Mouse (Mus musculus) common myeloid progenitor, adult 5-6 weeks (primary cell): ENCODE measurements around the gene Cdc42ep2. TPM values are rescaled to one million over a fixed set of nuclear protein-coding genes. Genes with fewer than 3 reads are reported as not detected.

Source experiments
- ATAC-seq: replicated peaks from 2 replicates; pipeline ENCODE4 v1.8.0; 2016; ENCODE audit warnings: low read depth, mild to moderate bottlenecking, moderate TSS enrichment, inconsistent platforms; ENCODE audit not compliant: poor library complexity, severe bottlenecking
- total RNA-seq: library from RNA; stranded (forward); fragments of 200-1000, 187-1606 nt; gene quantifications from 2 replicates; pipeline ENCODE4 v1.2.3, GENCODE M21; 2017

Cdc42ep2 gene
- total RNA-seq, 1 experiment from 2014 or later = not detected

- no peak for ATAC-seq
Observed at GRCm38 (mm10) chr19:5943404-5943803, 18.8 kb upstream of the Cdc42ep2 start.

GRCm38 (mm10) chr19:5942581-5942980, 18.0 kb upstream of the Cdc42ep2 start:
- no peak for ATAC-seq

- no peak for ATAC-seq
Observed at GRCm38 (mm10) chr19:5940656-5941055, 16.0 kb upstream of the Cdc42ep2 start.

GRCm38 (mm10) chr19:5940173-5940572, 15.6 kb upstream of the Cdc42ep2 start:
- no peak for ATAC-seq

GRCm38 (mm10) chr19:5939715-5940114, 15.1 kb upstream of the Cdc42ep2 start:
- ATAC-seq = no peak

- no peak for ATAC-seq
Observed at GRCm38 (mm10) chr19:5938516-5938915, 13.9 kb upstream of the Cdc42ep2 start.

- peak; percentile 82 for ATAC-seq
Observed at GRCm38 (mm10) chr19:5937836-5938406, 13.3 kb upstream of the Cdc42ep2 start.

- no peak; the same call in 1 of the 2 replicates for ATAC-seq
Observed at GRCm38 (mm10) chr19:5937095-5937835, 12.6 kb upstream of the Cdc42ep2 start.

GRCm38 (mm10) chr19:5935691-5936090, 11.1 kb upstream of the Cdc42ep2 start:
- no peak for ATAC-seq

- no peak for ATAC-seq
Observed at GRCm38 (mm10) chr19:5935266-5935665, 10.7 kb upstream of the Cdc42ep2 start.

GRCm38 (mm10) chr19:5929634-5930596, 5.3 kb upstream of the Cdc42ep2 start:
- ATAC-seq = peak; percentile 37; the same call in 1 of the 2 replicates

GRCm38 (mm10) chr19:5928546-5928945, 3.9 kb upstream of the Cdc42ep2 start:
- ATAC-seq = no peak

GRCm38 (mm10) chr19:5928104-5928503, 3.5 kb upstream of the Cdc42ep2 start:
- no peak for ATAC-seq

- ATAC-seq = no peak
Observed at GRCm38 (mm10) chr19:5927532-5927931, 2.9 kb upstream of the Cdc42ep2 start.

- ATAC-seq = no peak
Observed at GRCm38 (mm10) chr19:5927026-5927425, 2.4 kb upstream of the Cdc42ep2 start.

GRCm38 (mm10) chr19:5925311-5925855, 767 bp upstream of the Cdc42ep2 start:
- ATAC-seq = no peak

GRCm38 (mm10) chr19:5923990-5924712, 465 bp downstream of the Cdc42ep2 start:
- ATAC-seq = peak; percentile 64

- no peak for ATAC-seq
Observed at GRCm38 (mm10) chr19:5922963-5923362, 1.7 kb downstream of the Cdc42ep2 start.

- ATAC-seq = peak; percentile 45
Observed at GRCm38 (mm10) chr19:5922119-5922942, 2.3 kb downstream of the Cdc42ep2 start.
